Mouse (Mus musculus) lung, embryonic 14.5 days (tissue): Measurements from ENCODE around the gene Drap1. TPM values are rescaled to one million over a fixed set of nuclear protein-coding genes. Genes with fewer than 3 reads are reported as not detected.
A peak's percentile ranks its signal among the peaks of the same experiment; 100 is the strongest.

Experiments
- ATAC-seq: fragments of 200-750 bp; cut with Nextera tagmentation; 2 replicates; pipeline ENCODE4 v1.8.0; 2017; ENCODE audit warnings: mild to moderate bottlenecking, moderate TSS enrichment, moderate library complexity; ENCODE audit not compliant: insufficient read depth
- DNase-seq: peaks from one replicate; pipeline ENCODE4 v3.0.0-alpha.2; 2015
- H3K27ac ChIP-seq: fragments of 300-500 bp; sonication (generic); 2 replicates; pipeline ENCODE4 v1.5.1; 2014; ENCODE audit warnings: low read depth, mild to moderate bottlenecking, moderate library complexity
- H3K27me3 ChIP-seq: fragments of 300-500 bp; sonication (generic); 2 replicates; pipeline ENCODE4 v1.6.1; 2014; ENCODE audit warnings: low read length, control low read depth; ENCODE audit not compliant: insufficient read depth
- H3K36me3 ChIP-seq: fragments of 300-500 bp; sonication (generic); 2 replicates; pipeline ENCODE4 v1.6.1; 2014; ENCODE audit warnings: control low read depth; ENCODE audit not compliant: insufficient read depth
- H3K4me1 ChIP-seq: fragments of 300-500 bp; sonication (generic); 2 replicates; pipeline ENCODE4 v1.6.1; 2014; ENCODE audit warnings: antibody characterized with exemption, control low read depth; ENCODE audit not compliant: insufficient read depth
- H3K4me2 ChIP-seq: fragments of 300-500 bp; sonication (generic); 2 replicates; pipeline ENCODE4 v1.6.1; 2014; ENCODE audit warnings: mild to moderate bottlenecking
- H3K4me3 ChIP-seq: fragments of 300-500 bp; sonication (generic); 2 replicates; pipeline ENCODE4 v1.5.1; 2014; ENCODE audit warnings: low read depth, low read length
- H3K9ac ChIP-seq: fragments of 300-500 bp; sonication (generic); 2 replicates; pipeline ENCODE4 v1.6.1; 2014
- H3K9me3 ChIP-seq: fragments of 300-500 bp; sonication (generic); 2 replicates; pipeline ENCODE4 v1.6.1; 2016; ENCODE audit warnings: low read depth, low read length, control low read depth
- CTCF ChIP-seq: IDR thresholded peaks from 2 replicates; pipeline ENCODE4 v1.5.1; 2016; ENCODE audit warnings: antibody characterized with exemption, low read depth
- WGBS: fragments of 180-500 bp; shearing (Covaris S2); extraction: QIAGEN DNeasy Blood & Tissue Kit; methylation state at CpG from one replicate; pipeline ENCODE4 v1.1.7; 2014; 5-methylcytosine and 5-hydroxymethylcytosine counted together
- polyA plus RNA-seq: library from polyadenylated mRNA; unstranded; fragments of >200 nt; fragmentation: Nextera tagmentation; extraction: Ambion mirVana; gene quantifications from 2 replicates; pipeline ENCODE4 v1.2.1, GENCODE M21; 2014

Gene Drap1
- polyA plus RNA-seq, 1 experiment from 2014 or later: 217 TPM

GRCm38 (mm10) chr19:5394168-5394567, 30.6 kb downstream of the Drap1 start:
- no peak overlapping the region for H3K27ac ChIP-seq
- H3K4me2 ChIP-seq: no peak overlapping the region
- no peak overlapping the region for H3K9ac ChIP-seq
- no peaks in the 10 kb centered on the region for H3K9me3 ChIP-seq
- 0 out of 2 replicates have a peak, but pooled peaks cover 5% of the 10 kb centered on the region for H3K4me1 ChIP-seq
- WGBS: 42% methylated on average over 10 of the region's 10 CpGs
- no peaks in the 10 kb centered on the region for H3K36me3 ChIP-seq
- no peak for DNase-seq
- no peak for ATAC-seq
- H3K27me3 ChIP-seq: no peaks in the 10 kb centered on the region
- H3K4me3 ChIP-seq: no peak overlapping the region
- no peak for TF ChIP-seq CTCF

DNA sequence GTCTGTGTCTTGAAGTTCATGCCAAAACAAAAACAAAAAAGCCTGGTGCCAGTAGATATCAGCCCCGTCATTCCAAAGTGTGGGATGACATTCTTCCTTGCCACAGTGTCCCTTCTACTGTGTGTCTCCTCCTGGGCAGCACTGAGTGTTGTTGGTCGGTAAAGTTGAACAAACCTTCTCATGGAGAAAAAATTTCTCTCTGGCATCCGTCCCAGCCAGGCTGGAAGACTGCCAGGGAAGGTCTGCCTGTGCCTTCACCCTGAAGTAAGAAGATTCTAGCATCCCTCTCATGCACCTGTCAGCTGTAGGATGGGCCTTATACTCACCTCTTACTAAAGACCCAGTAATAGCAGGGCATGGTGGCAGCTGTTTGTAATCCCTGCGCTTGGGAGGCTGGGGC, 31.9 kb downstream of the Drap1 start:
- Histone ChIP-seq H3K27me3 (peaks cover 3% of the 10 kb centered on the region), H3K9me3 (no peaks in the 10 kb centered on the region), H3K4me1 (0 out of 2 replicates have a peak, but pooled peaks cover 5% of the 10 kb centered on the region), H3K27ac (no peak overlapping the region), H3K36me3 (no peaks in the 10 kb centered on the region), H3K4me2 (no peak overlapping the region), H3K9ac (no peak overlapping the region), H3K4me3 (no peak overlapping the region)
- DNase-seq (peak; percentile 70), ATAC-seq (no peak)
- WGBS: 31% methylated on average over 4 of the region's 4 CpGs
- no peak for TF ChIP-seq CTCF

- ATAC-seq: no peak
- Histone ChIP-seq H3K27me3 (peaks cover 3% of the 10 kb centered on the region), H3K4me2 (peak overlapping the region; percentile 76), H3K9me3 (no peaks in the 10 kb centered on the region), H3K27ac (0 out of 2 replicates have a peak overlapping the region, but pooled peaks have one; percentile 85), H3K36me3 (peaks cover 2% of the 10 kb centered on the region; the same call in 1 of the 2 replicates), H3K4me1 (peaks cover 14% of the 10 kb centered on the region), H3K9ac (peak overlapping the region; percentile 66; the same call in 1 of the 2 replicates), H3K4me3 (peak overlapping the region; percentile 99)
- DNase-seq: no peak
- no peak for TF ChIP-seq CTCF
- WGBS: 43% methylated on average over 8 of the region's 8 CpGs
Observed at GRCm38 (mm10) chr19:5390416-5390815, 34.4 kb downstream of the Drap1 start.

- Histone ChIP-seq H3K27ac (peak overlapping the region; percentile 85), H3K9ac (peak overlapping the region; percentile 66), H3K27me3 (peaks cover 3% of the 10 kb centered on the region), H3K4me3 (peak overlapping the region; percentile 99), H3K4me1 (peaks cover 14% of the 10 kb centered on the region), H3K4me2 (peak overlapping the region; percentile 76), H3K9me3 (no peaks in the 10 kb centered on the region), H3K36me3 (peaks cover 9% of the 10 kb centered on the region)
- 13% methylated on average over 12 of the region's 12 CpGs for WGBS
- ATAC-seq (no peak), DNase-seq (peak; percentile 61)
- no peak for TF ChIP-seq CTCF
Observed at GRCm38 (mm10) chr19:5389647-5390046, 35.1 kb downstream of the Drap1 start.

GRCm38 (mm10) chr19:5388588-5389242, 36.1 kb downstream of the Drap1 start, which contains the start of gene Sart1:
Sart1 (minus strand) TSS chr19:5388703.
- DNase-seq: peak; percentile 98
- Histone ChIP-seq H3K4me1 (peaks cover 14% of the 10 kb centered on the region), H3K27ac (peak within 1 kb of the TSS; percentile 85), H3K36me3 (peaks cover 19% of the 10 kb centered on the region), H3K9me3 (no peaks in the 10 kb centered on the region), H3K4me3 (peak within 1 kb of the TSS; percentile 99), H3K4me2 (peak within 1 kb of the TSS; percentile 76), H3K9ac (peak within 1 kb of the TSS; percentile 90), H3K27me3 (peaks cover 3% of the 10 kb centered on the region)
- 1% methylated on average over 43 of the region's 43 CpGs for WGBS
- TF ChIP-seq CTCF: no peak
- ATAC-seq: peak; percentile 93

- Histone ChIP-seq H3K36me3 (peaks cover 26% of the 10 kb centered on the region), H3K9me3 (no peaks in the 10 kb centered on the region), H3K4me3 (peak overlapping the region; percentile 99), H3K4me1 (peaks cover 14% of the 10 kb centered on the region), H3K27ac (peak overlapping the region; percentile 85), H3K27me3 (peaks cover 3% of the 10 kb centered on the region), H3K4me2 (peak overlapping the region; percentile 76), H3K9ac (peak overlapping the region; percentile 90)
- WGBS: under 1% methylated on average over 43 of the region's 43 CpGs
- TF ChIP-seq CTCF: no peak
- DNase-seq (peak; percentile 32), ATAC-seq (peak; percentile 59)
Observed at GRCm38 (mm10) chr19:5388011-5388441, 36.8 kb downstream of the Drap1 start.

DNA sequence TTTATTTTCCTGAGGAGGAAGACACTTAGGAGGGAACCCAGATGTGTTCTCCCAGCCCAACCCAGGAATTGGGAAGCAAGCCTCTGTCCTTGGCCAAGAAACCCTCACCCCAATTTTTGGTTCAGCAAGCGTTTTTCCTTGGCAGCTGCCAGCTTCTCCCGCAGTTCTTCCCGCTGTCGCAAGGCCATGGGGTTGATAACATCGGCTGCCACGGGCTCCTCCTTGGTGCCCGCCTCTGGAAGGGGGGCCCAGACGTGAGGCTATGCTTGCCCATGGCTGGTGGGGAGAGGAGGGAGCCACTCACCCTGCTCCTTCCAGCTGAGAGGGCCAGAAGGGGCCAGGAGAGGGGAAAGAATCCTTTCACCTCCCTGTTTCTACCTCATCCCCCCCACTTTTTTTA, 40.1 kb downstream of the Drap1 start:
- ATAC-seq (no peak), DNase-seq (no peak)
- no peak overlapping the region for H3K4me2 ChIP-seq
- no peak overlapping the region for H3K9ac ChIP-seq
- H3K4me1 ChIP-seq: peaks cover 14% of the 10 kb centered on the region
- H3K27ac ChIP-seq: no peak overlapping the region
- no peaks in the 10 kb centered on the region for H3K9me3 ChIP-seq
- H3K27me3 ChIP-seq: peaks cover 3% of the 10 kb centered on the region
- H3K4me3 ChIP-seq: no peak overlapping the region
- WGBS: 85% methylated on average over 8 of the region's 8 CpGs
- peaks cover 59% of the 10 kb centered on the region for H3K36me3 ChIP-seq
- no peak for TF ChIP-seq CTCF
